Mouse (Mus musculus): ENCODE data around the gene Prlr. TPM values are rescaled to one million over a fixed set of nuclear protein-coding genes. Genes with fewer than 3 reads are reported as not detected.

Gene Prlr
- polyA plus RNA-seq, 1 experiment, result 1.4 TPM

DNA sequence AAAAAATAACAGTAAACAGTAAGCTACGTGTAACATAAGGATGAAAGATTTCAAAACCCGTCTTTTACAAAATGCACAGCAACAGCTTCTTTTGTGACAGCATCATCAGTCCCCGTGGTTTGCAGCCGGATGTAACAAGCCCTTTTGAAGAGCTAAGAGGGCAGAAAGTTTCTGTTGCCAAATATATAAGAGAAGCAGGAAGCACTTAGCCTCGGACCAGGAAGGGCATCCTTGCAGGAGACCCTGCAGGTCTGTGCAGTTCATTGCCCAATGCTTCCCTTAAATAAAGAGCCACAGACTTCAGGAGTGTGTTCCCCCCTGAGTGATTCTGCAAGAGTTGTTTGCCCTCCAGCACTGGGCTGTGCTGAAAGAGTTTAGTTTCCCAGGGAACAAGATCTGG is 58.9 kb downstream of the Prlr start:
- DNase-seq, result no peak
- H3K4me1 ChIP-seq (ENCODE audit: control insufficient read depth, insufficient read depth, low read length), result no peaks in the 10 kb centered on the region
- 84% methylated on average over 5 of the region's 5 CpGs for WGBS

DNA sequence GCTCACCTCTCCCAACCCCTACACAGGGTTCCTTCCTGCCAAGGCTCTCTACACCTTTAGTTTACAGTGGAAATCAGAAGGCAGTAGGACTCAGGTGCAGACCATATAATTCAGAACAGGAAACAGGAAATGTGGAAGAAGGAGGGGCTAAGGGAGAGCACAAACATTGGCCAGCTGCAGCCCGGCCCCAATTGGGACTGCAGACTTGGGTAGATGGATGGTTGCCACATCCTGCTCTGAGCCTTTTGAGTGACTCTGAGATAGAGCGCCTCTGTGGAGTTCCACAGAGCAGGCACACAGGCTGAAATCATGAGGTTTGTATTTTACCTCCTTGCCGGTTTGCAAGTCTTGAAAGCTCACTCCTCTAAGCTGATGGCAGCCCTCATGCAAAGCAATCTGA is 59.8 kb downstream of the Prlr start:
- Histone ChIP-seq H3K27me3 (ENCODE audit: control insufficient read depth, insufficient read depth, low read length) (no peaks in the 10 kb centered on the region), H3K4me1 (ENCODE audit: control insufficient read depth, insufficient read depth, low read length) (no peaks in the 10 kb centered on the region), H3K4me3 (replicated peaks; ENCODE audit: insufficient read depth, low read depth, low read length) (no peak overlapping the region), H3K27ac (ENCODE audit: insufficient read depth, low read length) (no peak overlapping the region)
- TF ChIP-seq POLR2A (IDR thresholded peaks at IDR 0.05; ENCODE audit: borderline replicate concordance, insufficient read depth, low read length) (no peak), CTCF (IDR thresholded peaks at IDR 0.05; ENCODE audit: borderline replicate concordance, insufficient read depth, low read depth, low read length) (no peak)
- no peak for DNase-seq
- 84% methylated on average over 3 of the region's 3 CpGs for WGBS

More for the DNA sequence above, 58.9 kb downstream of the Prlr start:
- Histone ChIP-seq H3K27ac (ENCODE audit: insufficient read depth, low read length) (no peak overlapping the region), H3K27me3 (ENCODE audit: control insufficient read depth, insufficient read depth, low read length) (no peaks in the 10 kb centered on the region), H3K4me3 (replicated peaks; ENCODE audit: insufficient read depth, low read depth, low read length) (no peak overlapping the region)
- TF ChIP-seq CTCF (IDR thresholded peaks at IDR 0.05; ENCODE audit: borderline replicate concordance, insufficient read depth, low read depth, low read length), result no peak
- no peak for TF ChIP-seq POLR2A (IDR thresholded peaks at IDR 0.05; ENCODE audit: borderline replicate concordance, insufficient read depth, low read length)

DNA sequence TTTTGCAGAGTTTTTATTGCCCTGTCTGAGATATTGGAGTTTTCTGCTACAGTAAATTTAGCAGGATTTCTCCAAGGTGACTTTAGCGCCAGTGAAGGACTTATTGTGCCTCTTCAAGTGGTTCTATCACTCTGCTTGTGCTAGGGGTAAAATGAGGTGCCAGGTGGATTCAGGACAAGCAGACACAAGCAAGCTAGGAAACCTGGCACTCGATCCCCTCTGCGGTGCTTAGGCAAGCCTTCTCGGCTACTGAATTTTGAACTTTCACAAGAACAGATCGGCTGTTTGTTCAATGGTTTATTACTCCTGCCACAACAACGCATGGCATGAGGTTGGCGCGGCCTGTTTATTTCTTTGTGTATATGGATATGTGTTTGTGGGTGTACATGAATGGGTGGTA is 61.4 kb downstream of the Prlr start:
- TF ChIP-seq CTCF (IDR thresholded peaks at IDR 0.05; ENCODE audit: borderline replicate concordance, insufficient read depth, low read depth, low read length) (no peak), POLR2A (IDR thresholded peaks at IDR 0.05; ENCODE audit: borderline replicate concordance, insufficient read depth, low read length) (no peak)
- H3K4me1 ChIP-seq (ENCODE audit: control insufficient read depth, insufficient read depth, low read length), result no peaks in the 10 kb centered on the region
- 91% methylated on average over 8 of the region's 8 CpGs for WGBS
- no peak overlapping the region for H3K27ac ChIP-seq (ENCODE audit: insufficient read depth, low read length)
- DNase-seq, result no peak
- H3K27me3 ChIP-seq (ENCODE audit: control insufficient read depth, insufficient read depth, low read length), result no peaks in the 10 kb centered on the region
- no peak overlapping the region for H3K4me3 ChIP-seq (replicated peaks; ENCODE audit: insufficient read depth, low read depth, low read length)

DNA sequence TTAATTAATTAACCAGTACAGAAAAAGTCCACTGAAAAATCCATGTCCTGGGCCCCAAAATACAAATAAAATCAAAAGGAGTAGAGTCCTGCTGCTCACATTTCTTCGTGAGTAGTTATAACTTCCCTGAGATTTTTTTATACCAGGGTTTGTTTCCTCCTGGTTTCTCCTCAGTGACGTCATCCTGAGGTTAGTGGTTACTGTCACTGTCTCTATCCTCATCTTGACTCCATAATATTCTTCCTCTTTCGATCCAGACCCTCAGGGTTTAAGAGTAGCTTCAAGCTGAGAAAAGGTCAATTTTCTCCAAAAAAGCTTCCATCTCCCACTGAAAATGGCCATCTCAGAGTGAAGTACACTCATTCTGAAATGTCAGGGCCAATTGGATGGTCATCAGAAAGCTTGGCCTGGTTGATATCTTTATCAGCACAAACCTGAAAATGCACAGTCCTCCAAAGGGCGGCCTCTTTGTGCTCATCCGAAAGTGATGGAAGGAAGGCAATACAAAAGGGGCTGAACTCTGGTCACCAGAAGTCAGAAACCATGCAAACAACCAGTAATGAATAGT is 63.3 kb downstream of the Prlr start:
- TF ChIP-seq POLR2A (IDR thresholded peaks at IDR 0.05; ENCODE audit: borderline replicate concordance, insufficient read depth, low read length), result no peak
- no peak for TF ChIP-seq CTCF (IDR thresholded peaks at IDR 0.05; ENCODE audit: borderline replicate concordance, insufficient read depth, low read depth, low read length)
- DNase-seq, result no peak
- Histone ChIP-seq H3K4me3 (replicated peaks; ENCODE audit: insufficient read depth, low read depth, low read length) (no peak overlapping the region), H3K4me1 (ENCODE audit: control insufficient read depth, insufficient read depth, low read length) (no peaks in the 10 kb centered on the region), H3K27ac (ENCODE audit: insufficient read depth, low read length) (no peak overlapping the region), H3K27me3 (ENCODE audit: control insufficient read depth, insufficient read depth, low read length) (no peaks in the 10 kb centered on the region)
- 87% methylated on average over 5 of the region's 5 CpGs for WGBS

DNA sequence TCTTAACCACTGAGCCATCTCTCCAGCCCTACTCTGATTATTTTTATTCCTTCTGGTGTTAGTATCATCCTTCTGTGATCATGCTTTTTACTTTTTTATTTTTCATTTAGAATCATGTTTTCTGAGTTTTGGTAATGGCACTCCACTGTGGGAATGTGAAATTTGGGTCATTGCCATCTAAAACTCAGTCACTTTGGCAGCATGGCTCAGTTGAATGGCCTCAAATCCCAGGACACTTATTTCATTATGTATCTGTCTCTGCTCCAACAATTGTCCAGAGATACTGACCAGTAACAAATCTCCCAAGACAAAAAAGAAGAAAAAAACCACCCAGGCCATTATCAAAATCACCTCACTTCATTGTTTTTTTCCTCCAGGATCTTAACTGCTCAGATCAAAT is 65.2 kb downstream of the Prlr start:
- TF ChIP-seq CTCF (IDR thresholded peaks at IDR 0.05; ENCODE audit: borderline replicate concordance, insufficient read depth, low read depth, low read length), result no peak
- TF ChIP-seq POLR2A (IDR thresholded peaks at IDR 0.05; ENCODE audit: borderline replicate concordance, insufficient read depth, low read length), result no peak

DNA sequence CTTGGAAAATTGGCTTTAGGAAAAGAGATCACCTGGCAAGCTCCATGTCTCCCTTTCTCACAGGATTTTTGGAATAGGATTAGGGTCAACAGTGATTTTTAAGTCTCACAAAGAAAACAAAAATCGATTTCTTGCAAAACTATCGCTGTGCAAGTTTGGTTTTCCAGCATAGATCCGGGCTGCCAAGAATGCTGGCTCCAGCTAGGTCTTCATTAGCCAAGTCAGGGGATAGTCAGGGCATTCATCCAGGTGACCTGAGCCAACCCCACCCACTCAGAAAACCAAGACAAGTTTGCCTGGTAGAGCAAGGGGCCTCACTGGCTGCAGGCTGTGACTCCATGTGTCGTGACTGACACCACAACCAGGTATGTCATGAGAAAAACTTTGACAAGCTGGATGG is 72.2 kb downstream of the Prlr start:
- WGBS, result 11% methylated on average over 4 of the region's 4 CpGs
- H3K4me1 ChIP-seq (ENCODE audit: control insufficient read depth, insufficient read depth, low read length), result no peaks in the 10 kb centered on the region
- TF ChIP-seq CTCF (IDR thresholded peaks at IDR 0.05; ENCODE audit: borderline replicate concordance, insufficient read depth, low read depth, low read length) (no peak), POLR2A (IDR thresholded peaks at IDR 0.05; ENCODE audit: borderline replicate concordance, insufficient read depth, low read length) (no peak)

More for the DNA sequence above, 65.2 kb downstream of the Prlr start:
- no peaks in the 10 kb centered on the region for H3K4me1 ChIP-seq (ENCODE audit: control insufficient read depth, insufficient read depth, low read length)
- no peak overlapping the region for H3K27ac ChIP-seq (ENCODE audit: insufficient read depth, low read length)
- H3K27me3 ChIP-seq (ENCODE audit: control insufficient read depth, insufficient read depth, low read length), result no peaks in the 10 kb centered on the region
- no peak for DNase-seq
- H3K4me3 ChIP-seq (replicated peaks; ENCODE audit: insufficient read depth, low read depth, low read length), result no peak overlapping the region

DNA sequence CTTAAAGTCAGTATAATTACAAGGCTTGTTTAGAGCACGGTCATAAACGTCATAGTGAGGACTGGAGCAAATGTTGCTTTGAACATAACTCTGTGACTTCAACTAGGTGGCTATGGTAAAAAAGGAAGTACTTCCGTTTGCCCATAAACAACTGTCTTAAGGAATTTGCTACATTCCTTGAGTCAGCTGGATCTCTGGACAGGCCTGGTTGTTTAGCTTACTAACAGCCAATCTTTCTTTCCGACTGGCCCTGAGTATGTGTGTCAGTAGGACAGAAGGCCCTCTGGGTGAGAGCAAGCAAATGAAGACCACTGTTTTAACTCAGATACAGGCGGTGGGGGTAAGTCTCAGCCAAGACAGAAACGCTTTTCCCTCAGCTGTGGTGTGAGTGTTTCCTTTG is 73.7 kb downstream of the Prlr start:
- TF ChIP-seq POLR2A (IDR thresholded peaks at IDR 0.05; ENCODE audit: borderline replicate concordance, insufficient read depth, low read length), result no peak
- Histone ChIP-seq H3K4me3 (replicated peaks; ENCODE audit: insufficient read depth, low read depth, low read length) (no peak overlapping the region), H3K4me1 (ENCODE audit: control insufficient read depth, insufficient read depth, low read length) (no peaks in the 10 kb centered on the region), H3K27ac (ENCODE audit: insufficient read depth, low read length) (no peak overlapping the region), H3K27me3 (ENCODE audit: control insufficient read depth, insufficient read depth, low read length) (no peaks in the 10 kb centered on the region; the same call in 1 of the 2 replicates)
- DNase-seq, result no peak
- 91% methylated on average over 6 of the region's 6 CpGs for WGBS

More for the DNA sequence above, 72.2 kb downstream of the Prlr start:
- H3K4me3 ChIP-seq (replicated peaks; ENCODE audit: insufficient read depth, low read depth, low read length), result no peak overlapping the region
- no peak for DNase-seq
- no peaks in the 10 kb centered on the region; the same call in 1 of the 2 replicates for H3K27me3 ChIP-seq (ENCODE audit: control insufficient read depth, insufficient read depth, low read length)
- no peak overlapping the region for H3K27ac ChIP-seq (ENCODE audit: insufficient read depth, low read length)

DNA sequence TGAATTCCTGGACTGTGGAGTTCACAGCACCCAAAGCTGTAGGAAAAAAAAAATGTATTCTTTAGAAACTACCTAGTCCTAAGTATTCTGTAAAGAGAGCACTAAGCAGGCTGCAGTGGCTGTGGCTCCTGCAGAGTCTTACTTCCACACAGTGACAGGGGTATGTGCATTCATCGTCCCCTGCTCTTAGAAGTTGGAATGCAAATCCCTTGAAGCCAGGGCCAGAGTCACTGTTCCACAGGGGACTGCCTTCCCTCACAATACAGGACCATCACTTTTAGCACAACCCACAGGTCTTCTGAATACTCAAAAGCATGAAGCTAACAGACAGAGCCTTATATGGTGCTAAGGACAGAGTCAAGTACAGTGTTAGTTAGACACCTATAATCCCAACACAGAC is 75.5 kb downstream of the Prlr start:
- no peak for DNase-seq
- 60% methylated on average over 1 of the region's 1 CpGs for WGBS
- no peak for TF ChIP-seq CTCF (IDR thresholded peaks at IDR 0.05; ENCODE audit: borderline replicate concordance, insufficient read depth, low read depth, low read length)
- TF ChIP-seq POLR2A (IDR thresholded peaks at IDR 0.05; ENCODE audit: borderline replicate concordance, insufficient read depth, low read length), result no peak
- H3K27me3 ChIP-seq (ENCODE audit: control insufficient read depth, insufficient read depth, low read length), result no peaks in the 10 kb centered on the region; the same call in 1 of the 2 replicates
- H3K27ac ChIP-seq (ENCODE audit: insufficient read depth, low read length), result no peak overlapping the region
- H3K4me3 ChIP-seq (replicated peaks; ENCODE audit: insufficient read depth, low read depth, low read length), result no peak overlapping the region
- no peaks in the 10 kb centered on the region for H3K4me1 ChIP-seq (ENCODE audit: control insufficient read depth, insufficient read depth, low read length)

Data from cerebellum, adult 2 months (tissue).